Comparison of ENCODE assay signal across 11 mouse cellular contexts in the genomic region with DNA sequence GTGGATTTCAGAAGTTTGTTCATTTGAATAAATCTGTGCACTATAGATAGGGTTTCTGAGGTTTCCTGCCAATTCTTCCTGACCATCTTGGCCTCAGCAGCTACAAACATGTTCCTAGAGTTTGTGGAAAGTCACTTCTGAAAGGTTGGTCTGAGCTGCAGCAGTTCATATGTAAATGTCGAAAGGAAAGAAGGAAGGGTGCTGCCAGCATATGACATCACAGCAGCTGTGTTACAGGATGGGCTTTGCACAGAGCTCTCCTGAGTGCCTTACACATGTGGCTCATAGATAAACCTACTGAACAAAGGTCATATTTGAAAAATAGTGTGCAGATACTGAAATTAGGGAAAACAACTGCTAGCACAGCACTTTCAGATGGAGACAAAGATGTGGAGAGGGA.
DNase-seq lines count a peak whose midpoint lies in the region; ATAC-seq and TF ChIP-seq lines count a peak whose summit lies in the region.
"Had no signal": no experiment of that assay in that cellular context is flagged by ENCODE, and none has a peak within 500 bp of the region (broad histone marks: within the 10 kb centered on the region; RNA-seq: fewer than 3 reads in every experiment).

No protein-coding gene starts in this region.

- H3K9me3 ChIP-seq in liver, embryonic 16.5 days (replicated peaks; ENCODE audit: control insufficient read depth, low read length): no peaks in the 10 kb centered on the region
- no peaks in the 10 kb centered on the region for H3K9me3 ChIP-seq in liver, embryonic 12.5 days (replicated peaks)
- no peaks in the 10 kb centered on the region for H3K9me3 ChIP-seq in MEL (replicated peaks; ENCODE audit: insufficient read depth, low read length)
- no peaks in the 10 kb centered on the region for H3K9me3 ChIP-seq in intestine, postnatal 0 days (ENCODE audit: control insufficient read depth)
- H3K9me3 ChIP-seq: forebrain, embryonic 12.5 days; hindbrain, embryonic 15.5 days had no signal

- TF ChIP-seq EP300 in MEL (IDR thresholded peaks at IDR 0.05; ENCODE audit: low read depth in 1 of 2, low read length in 2 of 2): no peak

- TF ChIP-seq RAD21 in MEL (IDR thresholded peaks at IDR 0.05; ENCODE audit: low read depth, low read length): no peak

- no peaks in the 10 kb centered on the region for H3K79me2 ChIP-seq in MEL (ENCODE audit: control insufficient read depth, insufficient read depth, low read length, poor library complexity)

- no peak overlapping the region for H3K27ac ChIP-seq in liver, embryonic 16.5 days (ENCODE audit: low read length)
- H3K27ac ChIP-seq in liver, embryonic 12.5 days: no peak overlapping the region
- H3K27ac ChIP-seq in MEL (ENCODE audit: control insufficient read depth, low read depth, low read length): no peak overlapping the region
- H3K27ac ChIP-seq in intestine, postnatal 0 days (ENCODE audit: low read depth, low read length): 0 out of 2 replicates have a peak overlapping the region, but pooled peaks have one; percentile 22
- H3K27ac ChIP-seq: forebrain, embryonic 12.5 days; hindbrain, embryonic 15.5 days had no signal

- H3K4me3 ChIP-seq in liver, embryonic 16.5 days (ENCODE audit: low read depth, low read length): no peak overlapping the region
- H3K4me3 ChIP-seq in liver, embryonic 12.5 days: no peak overlapping the region
- H3K4me3 ChIP-seq in MEL (ENCODE audit: control insufficient read depth in 1 of 2, insufficient read depth in 1 of 2, low read depth in 2 of 2, low read length in 2 of 2): no peak overlapping the region
- no peak overlapping the region for H3K4me3 ChIP-seq in intestine, postnatal 0 days (ENCODE audit: low read depth, low read length)
- H3K4me3 ChIP-seq: forebrain, embryonic 12.5 days; hindbrain, embryonic 15.5 days had no signal

- WGBS in liver, embryonic 16.5 days (ENCODE audit: insufficient replicate concordance): 15% methylated on average over 1 of the region's 1 CpGs
- WGBS in liver, embryonic 12.5 days (ENCODE audit: insufficient replicate concordance): 41% methylated on average over 1 of the region's 1 CpGs
- WGBS in intestine, postnatal 0 days: 16% methylated on average over 1 of the region's 1 CpGs

- TF ChIP-seq CTCF in MEL (IDR thresholded peaks at IDR 0.05 in 2 of 3, conservative IDR thresholded peaks at IDR 0.05 in 1 of 3; ENCODE audit: control insufficient read depth in 1 of 3, insufficient read depth in 1 of 3, low read depth in 2 of 3, low read length in 3 of 3, poor library complexity in 1 of 3, severe bottlenecking in 1 of 3): no peak
- no peak for TF ChIP-seq CTCF in intestine, postnatal 0 days (IDR thresholded peaks at IDR 0.05; ENCODE audit: low read depth)

- peak; percentile 13 for DNase-seq in MEL (ENCODE audit: low read depth, low spot score)
- peak; percentile 1 for DNase-seq in fibroblast of lung, adult 2 months (ENCODE audit: low read depth)
- no peak for DNase-seq in cerebellum, postnatal 10 days
- DNase-seq in layer of hippocampus, adult 11-12 months (ENCODE audit: low spot score): no peak
- DNase-seq: cerebellum, adult 11-12 months; lung, postnatal 4 days had no signal

- ATAC-seq in liver, embryonic 16.5 days (ENCODE audit: low read depth): 0 out of 2 replicates have a peak, but pooled peaks have one; percentile 37
- ATAC-seq in liver, embryonic 12.5 days: no peak
- ATAC-seq in intestine, postnatal 0 days: no peak

- H3K27me3 ChIP-seq in liver, embryonic 16.5 days (ENCODE audit: control insufficient read depth, insufficient read depth, low read depth, low read length): no peaks in the 10 kb centered on the region
- H3K27me3 ChIP-seq in liver, embryonic 12.5 days (replicated peaks): no peaks in the 10 kb centered on the region
- no peaks in the 10 kb centered on the region for H3K27me3 ChIP-seq in MEL (ENCODE audit: control insufficient read depth in 1 of 2, insufficient read depth in 2 of 2, low read length in 2 of 2)
- H3K27me3 ChIP-seq in intestine, postnatal 0 days (replicated peaks; ENCODE audit: control insufficient read depth, insufficient read depth, low read length): no peaks in the 10 kb centered on the region
- H3K27me3 ChIP-seq: forebrain, embryonic 12.5 days; hindbrain, embryonic 15.5 days had no signal

- TF ChIP-seq POLR2A in MEL (IDR thresholded peaks at IDR 0.05; ENCODE audit: control insufficient read depth in 1 of 2, insufficient read depth in 1 of 2, low read depth in 1 of 2, low read length in 2 of 2, poor library complexity in 1 of 2): no peak

- no peak overlapping the region for H3K4me2 ChIP-seq in liver, embryonic 16.5 days (ENCODE audit: low read depth, low read length)
- H3K4me2 ChIP-seq in liver, embryonic 12.5 days: no peak overlapping the region
- peak overlapping the region; percentile 45; the same call in 1 of the 2 replicates for H3K4me2 ChIP-seq in intestine, postnatal 0 days (replicated peaks; ENCODE audit: low read depth)
- H3K4me2 ChIP-seq: forebrain, embryonic 12.5 days; hindbrain, embryonic 15.5 days had no signal

- H3K4me1 ChIP-seq in liver, embryonic 16.5 days (ENCODE audit: control insufficient read depth, low read depth, low read length): peaks cover 3% of the 10 kb centered on the region
- no peaks in the 10 kb centered on the region for H3K4me1 ChIP-seq in liver, embryonic 12.5 days
- H3K4me1 ChIP-seq in MEL (ENCODE audit: control insufficient read depth in 1 of 2, insufficient read depth in 2 of 2, low read length in 2 of 2): no peaks in the 10 kb centered on the region
- no peaks in the 10 kb centered on the region for H3K4me1 ChIP-seq in intestine, postnatal 0 days (replicated peaks; ENCODE audit: control insufficient read depth, insufficient read depth, low read length)
- H3K4me1 ChIP-seq: forebrain, embryonic 12.5 days had no signal

- H3K36me3 ChIP-seq in liver, embryonic 16.5 days (ENCODE audit: control insufficient read depth, insufficient read depth): no peaks in the 10 kb centered on the region
- H3K36me3 ChIP-seq in liver, embryonic 12.5 days: no peaks in the 10 kb centered on the region
- no peaks in the 10 kb centered on the region; a peak in 1 of 4 replicates for H3K36me3 ChIP-seq in MEL (ENCODE audit: control insufficient read depth in 1 of 2, insufficient read depth in 2 of 2, low read length in 2 of 2)
- no peaks in the 10 kb centered on the region for H3K36me3 ChIP-seq in intestine, postnatal 0 days (ENCODE audit: control insufficient read depth, insufficient read depth)
- H3K36me3 ChIP-seq: forebrain, embryonic 12.5 days; hindbrain, embryonic 15.5 days had no signal

- no peak overlapping the region for H3K9ac ChIP-seq in liver, embryonic 16.5 days (ENCODE audit: low read depth, low read length)
- no peak overlapping the region for H3K9ac ChIP-seq in liver, embryonic 12.5 days
- H3K9ac ChIP-seq in MEL (ENCODE audit: control insufficient read depth, low read depth, low read length, poor library complexity, severe bottlenecking): no peak overlapping the region
- H3K9ac ChIP-seq in intestine, postnatal 0 days (ENCODE audit: low read depth, low read length): no peak overlapping the region
- H3K9ac ChIP-seq: forebrain, embryonic 12.5 days; hindbrain, embryonic 15.5 days had no signal

TF ChIP-seq in MEL, 35 proteins besides CTCF, POLR2A, EP300 and RAD21:
- TF ChIP-seq USF2 (IDR thresholded peaks at IDR 0.05; ENCODE audit: borderline replicate concordance in 1 of 2, insufficient read depth in 1 of 2, low read depth in 1 of 2, low read length in 2 of 2) (no peak), BHLHE40 (IDR thresholded peaks at IDR 0.05; ENCODE audit: borderline replicate concordance, low read depth, low read length) (no peak), HCFC1 (IDR thresholded peaks at IDR 0.05; ENCODE audit: low read depth, low read length) (no peak), POLR2AphosphoS5 (IDR thresholded peaks at IDR 0.05; ENCODE audit: borderline replicate concordance, low read depth, low read length) (no peak), POLR2AphosphoS2 (IDR thresholded peaks at IDR 0.05; ENCODE audit: low read length) (no peak), ELF1 (IDR thresholded peaks at IDR 0.05; ENCODE audit: low read depth, low read length) (no peak), ZMIZ1 (IDR thresholded peaks at IDR 0.05; ENCODE audit: low read depth, low read length) (no peak), SIN3A (IDR thresholded peaks at IDR 0.05; ENCODE audit: low read length) (no peak), KAT2A (conservative IDR thresholded peaks at IDR 0.05; ENCODE audit: low read depth, low read length) (no peak), USF1 (IDR thresholded peaks at IDR 0.05; ENCODE audit: low read depth, low read length) (no peak), ZNF384 (IDR thresholded peaks at IDR 0.05; ENCODE audit: low read depth, low read length) (no peak), TCF12 (IDR thresholded peaks at IDR 0.05; ENCODE audit: low read depth, low read length) (no peak), ZC3H11A (IDR thresholded peaks at IDR 0.05; ENCODE audit: low read depth, low read length) (no peak), TBP (IDR thresholded peaks at IDR 0.05; ENCODE audit: low read depth, low read length) (no peak), UBTF (IDR thresholded peaks at IDR 0.05; ENCODE audit: borderline replicate concordance, insufficient read depth, low read depth, low read length) (no peak), RCOR1 (IDR thresholded peaks at IDR 0.05; ENCODE audit: low read depth, low read length) (no peak)
TF ChIP-seq in MEL: peak in this region for 0.

Comparison
In these comparisons a context has a peak if more than half of its experiments do, and no peak if none do; other contexts are left out.
1. DNase-seq: peak in MEL (single experiment) and fibroblast of lung, adult 2 months (single experiment); none in cerebellum, postnatal 10 days (0 of 2) and layer of hippocampus, adult 11-12 months (single experiment).